In the genomic region with DNA sequence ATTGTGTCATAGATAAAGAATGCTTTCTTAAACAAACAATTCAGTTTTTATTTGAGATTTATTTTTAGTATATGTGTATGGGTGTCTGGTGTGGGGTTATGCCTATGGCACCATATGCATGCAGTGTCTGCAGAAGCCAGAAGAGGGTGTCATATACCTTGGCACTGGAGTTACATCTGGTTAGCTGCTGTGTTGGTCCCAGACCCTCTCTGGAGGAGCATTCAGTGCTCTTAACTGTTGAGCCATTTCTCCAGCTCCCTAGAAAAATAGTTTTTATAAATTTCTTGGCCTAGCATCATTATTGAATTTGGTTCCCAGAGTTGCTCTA, we compare ENCODE assay signal across 17 mouse cellular contexts. TPM values are rescaled to one million over a fixed set of nuclear protein-coding genes. Genes with fewer than 3 reads are reported as not detected.
A peak's percentile ranks its signal among the peaks of the same experiment; 100 is the strongest.
DNase-seq lines count a peak whose midpoint lies in the region; ATAC-seq and TF ChIP-seq lines count a peak whose summit lies in the region.
"Had no signal": no experiment of that assay in that cellular context is flagged by ENCODE, and none has a peak within 500 bp of the region (broad histone marks: within the 10 kb centered on the region; RNA-seq: fewer than 3 reads in every experiment).

No protein-coding gene starts in this region.

- no peak for TF ChIP-seq POLR2A in kidney, adult 2 months (IDR thresholded peaks at IDR 0.05; ENCODE audit: low read depth, low read length)

- no peaks in the 10 kb centered on the region for H3K9me3 ChIP-seq in midbrain, postnatal 0 days (ENCODE audit: low read length)
- no peaks in the 10 kb centered on the region for H3K9me3 ChIP-seq in midbrain, embryonic 10.5 days (replicated peaks)
- no peaks in the 10 kb centered on the region for H3K9me3 ChIP-seq in embryonic facial prominence, embryonic 14.5 days (ENCODE audit: control insufficient read depth, low read length)
- H3K9me3 ChIP-seq: stomach, embryonic 15.5 days had no signal

- no peaks in the 10 kb centered on the region for H3K27me3 ChIP-seq in kidney, adult 2 months (replicated peaks; ENCODE audit: control insufficient read depth, insufficient read depth, low read length)
- no peaks in the 10 kb centered on the region for H3K27me3 ChIP-seq in midbrain, postnatal 0 days (ENCODE audit: insufficient read depth, low read length)
- H3K27me3 ChIP-seq in midbrain, embryonic 10.5 days (ENCODE audit: low read depth, poor library complexity, severe bottlenecking) = no peaks in the 10 kb centered on the region
- no peaks in the 10 kb centered on the region for H3K27me3 ChIP-seq in embryonic facial prominence, embryonic 14.5 days (replicated peaks; ENCODE audit: control insufficient read depth, insufficient read depth, low read length)
- H3K27me3 ChIP-seq: stomach, embryonic 15.5 days had no signal

- intact Hi-C loops in left cerebral cortex, postnatal 36 days (cut with DNase I) = no loop called here

- no peak overlapping the region for H3K27ac ChIP-seq in kidney, adult 2 months (ENCODE audit: insufficient read depth, low read depth, low read length)
- H3K27ac ChIP-seq in midbrain, postnatal 0 days (ENCODE audit: low read depth, low read length) = no peak overlapping the region
- no peak overlapping the region for H3K27ac ChIP-seq in midbrain, embryonic 10.5 days (replicated peaks)
- H3K27ac ChIP-seq in embryonic facial prominence, embryonic 14.5 days (replicated peaks; ENCODE audit: low read depth, low read length) = peak overlapping the region; percentile 48; the same call in 1 of the 2 replicates
- H3K27ac ChIP-seq: stomach, embryonic 15.5 days had no signal

- no peaks in the 10 kb centered on the region for H3K36me3 ChIP-seq in kidney, adult 2 months (ENCODE audit: control insufficient read depth, insufficient read depth, low read length)
- no peaks in the 10 kb centered on the region for H3K36me3 ChIP-seq in midbrain, postnatal 0 days (ENCODE audit: insufficient read depth, low read length)
- H3K36me3 ChIP-seq in midbrain, embryonic 10.5 days = peaks cover 33% of the 10 kb centered on the region
- peaks cover 15% of the 10 kb centered on the region for H3K36me3 ChIP-seq in embryonic facial prominence, embryonic 14.5 days (ENCODE audit: control insufficient read depth, insufficient read depth, low read length)
- H3K36me3 ChIP-seq: stomach, embryonic 15.5 days had no signal

- H3K4me1 ChIP-seq in kidney, adult 2 months (ENCODE audit: control insufficient read depth, insufficient read depth, low read length) = peaks cover 20% of the 10 kb centered on the region
- no peaks in the 10 kb centered on the region for H3K4me1 ChIP-seq in midbrain, postnatal 0 days (ENCODE audit: insufficient read depth, low read length)
- no peaks in the 10 kb centered on the region for H3K4me1 ChIP-seq in midbrain, embryonic 10.5 days
- peaks cover 11% of the 10 kb centered on the region; the same call in 1 of the 2 replicates for H3K4me1 ChIP-seq in embryonic facial prominence, embryonic 14.5 days (ENCODE audit: control insufficient read depth, insufficient read depth, low read length)

- no peak overlapping the region for H3K4me2 ChIP-seq in midbrain, postnatal 0 days (ENCODE audit: low read depth, low read length, poor library complexity, severe bottlenecking)
- no peak overlapping the region for H3K4me2 ChIP-seq in embryonic facial prominence, embryonic 14.5 days (ENCODE audit: low read depth, low read length)
- H3K4me2 ChIP-seq: lung, embryonic 14.5 days; stomach, embryonic 15.5 days had no signal

- H3K9ac ChIP-seq in midbrain, postnatal 0 days (replicated peaks; ENCODE audit: low read length, poor library complexity, severe bottlenecking) = no peak overlapping the region
- no peak overlapping the region for H3K9ac ChIP-seq in embryonic facial prominence, embryonic 14.5 days (ENCODE audit: low read depth, low read length)
- H3K9ac ChIP-seq: lung, embryonic 14.5 days; stomach, embryonic 15.5 days had no signal

- DNase-seq in kidney, adult 2 months = no peak
- DNase-seq in kidney, adult 18-20 months = no peak
- DNase-seq in midbrain, postnatal 0 days (ENCODE audit: low spot score) = no peak
- DNase-seq in midbrain, embryonic 10.5 days (ENCODE audit: low spot score) = no peak
- DNase-seq in embryonic facial prominence, embryonic 14.5 days (ENCODE audit: low spot score) = no peak
- DNase-seq in left cerebral cortex, postnatal 36 days (ENCODE audit: low spot score in 2 of 2) = no peak
- no peak for DNase-seq in cerebellum, postnatal 14 days
- DNase-seq: adrenal gland, adult 2 months; cerebellum, adult 2 months; gastrocnemius, postnatal 25 days; kidney, postnatal 14 days; lung, embryonic 14.5 days; thymus, postnatal 25 days had no signal

- 0 out of 2 replicates have a peak, but pooled peaks have one; percentile 17 for TF ChIP-seq CTCF in kidney, adult 2 months (conservative IDR thresholded peaks at IDR 0.05; ENCODE audit: insufficient read depth, insufficient read length, low read depth, low read length)
- TF ChIP-seq CTCF in midbrain, postnatal 0 days (IDR thresholded peaks at IDR 0.05) = 0 out of 2 replicates have a peak, but pooled peaks have one; percentile 7

- ATAC-seq in midbrain, postnatal 0 days (ENCODE audit: low FRiP score) = no peak
- no peak; the same call in 1 of the 2 replicates for ATAC-seq in embryonic facial prominence, embryonic 14.5 days (ENCODE audit: low read depth)
- ATAC-seq: forebrain, embryonic 16.5 days; inflammation-experienced regulatory T-cells, adult 6 months had no signal

- H3K4me3 ChIP-seq in kidney, adult 2 months (ENCODE audit: insufficient read depth, low read depth, low read length) = no peak overlapping the region
- no peak overlapping the region for H3K4me3 ChIP-seq in midbrain, postnatal 0 days (ENCODE audit: low read depth, low read length)
- H3K4me3 ChIP-seq in midbrain, embryonic 10.5 days = no peak overlapping the region
- H3K4me3 ChIP-seq in embryonic facial prominence, embryonic 14.5 days (ENCODE audit: low read depth, low read length) = no peak overlapping the region
- H3K4me3 ChIP-seq: erythroblast, embryonic 14.5 days; stomach, embryonic 15.5 days had no signal

RNA-seq across cellular contexts. Expression of a gene that starts 29.7 kb away (rescaled TPM):
- polyA plus RNA-seq in kidney, adult 2 months (2012; rRNA removed) = 67.0 and 72.0 TPM in 2 replicates
- 74.4 and 94.0 TPM in 2 replicates for total RNA-seq in midbrain, postnatal 0 days (2014; rRNA removed)
- polyA plus RNA-seq in midbrain, postnatal 0 days (2015; fragmentation: Nextera tagmentation; extraction: Ambion mirVana) = 32.8 and 40.2 TPM in 2 replicates
- polyA plus RNA-seq in midbrain, embryonic 10.5 days (2016; fragmentation: Nextera tagmentation; extraction: Ambion mirVana) = 47.1 and 50.6 TPM in 2 replicates
- 34.0 and 38.4 TPM in 2 replicates for polyA plus RNA-seq in embryonic facial prominence, embryonic 14.5 days (2014; fragmentation: Nextera tagmentation; extraction: Ambion mirVana)
- 10 to 100 TPM; 78.5 to 90.3 TPM for total RNA-seq in left cerebral cortex, postnatal 36 days (2021)
